17 mouse cellular contexts compared by ENCODE assay signal in the genomic region with DNA sequence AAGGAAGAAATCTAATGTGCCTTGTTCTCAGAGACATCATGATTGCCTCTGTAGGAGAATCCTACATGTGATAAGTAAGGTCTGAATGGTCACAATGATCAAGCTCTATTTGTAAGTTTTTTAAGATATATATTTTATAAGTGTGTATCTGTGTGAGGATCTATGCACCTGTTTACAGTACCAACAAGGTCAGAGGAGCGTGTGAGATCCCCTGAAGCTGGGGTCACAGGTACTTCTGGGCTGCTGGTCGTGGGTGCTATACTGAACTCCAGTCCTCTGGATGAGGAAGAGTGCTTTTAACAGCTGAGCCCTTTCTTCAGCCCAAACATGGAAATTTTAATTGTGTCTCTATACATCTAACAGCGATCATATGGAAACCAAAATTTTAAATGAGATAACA.
DNase-seq lines count a peak whose midpoint lies in the region.
"Had no signal": no experiment of that assay in that cellular context is flagged by ENCODE, and none has a peak within 500 bp of the region (broad histone marks: within the 10 kb centered on the region; RNA-seq: fewer than 3 reads in every experiment).

No protein-coding gene starts in this region.

- intact Hi-C loops in heart, postnatal 14 days (cut with DNase I): no loop called here

- no peak overlapping the region for H3K4me3 ChIP-seq in heart, embryonic 10.5 days

- WGBS in heart, embryonic 10.5 days: 60% methylated on average over 3 of the region's 3 CpGs

- H3K36me3 ChIP-seq in heart, embryonic 10.5 days: no peaks in the 10 kb centered on the region
- H3K36me3 ChIP-seq: G1E had no signal

- DNase-seq in heart, adult 11 months: peak; percentile 56
- DNase-seq in heart, postnatal 4 days: no peak
- DNase-seq in heart, embryonic 10.5 days (ENCODE audit: low spot score): peak; percentile 56
- DNase-seq in heart, postnatal 14 days: no peak
- peak; percentile 1 for DNase-seq in layer of hippocampus, adult 11-12 months (ENCODE audit: low spot score)
- no peak for DNase-seq in layer of hippocampus, adult 9-11 months
- DNase-seq: adrenal gland, adult 2 months; adrenal gland, adult 8-10 months; adrenal gland, postnatal 10 days; adrenal gland, postnatal 14 days; adrenal gland, postnatal 25 days; adrenal gland, postnatal 36 days; B cell, adult 2 months; cerebellum, adult 11 months; cerebellum, adult 11-12 months; cerebellum, adult 18-20 months had no signal

- peaks cover 20% of the 10 kb centered on the region for H3K4me1 ChIP-seq in heart, embryonic 10.5 days

- H3K27me3 ChIP-seq in heart, embryonic 10.5 days (ENCODE audit: insufficient read depth, poor library complexity, severe bottlenecking): peaks cover 71% of the 10 kb centered on the region

- no peak overlapping the region for H3K27ac ChIP-seq in heart, embryonic 10.5 days

- no peaks in the 10 kb centered on the region for H3K9me3 ChIP-seq in heart, embryonic 10.5 days

Comparison
In these comparisons a context has a peak if more than half of its experiments do, and no peak if none do; other contexts are left out.
1. DNase-seq: peak in heart, adult 11 months (single experiment), heart, embryonic 10.5 days (single experiment) and layer of hippocampus, adult 11-12 months (single experiment); none in heart, postnatal 4 days (single experiment), heart, postnatal 14 days (0 of 2) and layer of hippocampus, adult 9-11 months (single experiment).